Mouse (Mus musculus) fibroblast of lung, adult 2 months (primary cell): Measurements from ENCODE around the gene RPS10-NUDT3.

Source experiments
- DNase-seq: peaks from one replicate; pipeline ENCODE4 v3.0.0-alpha.2; 2011; ENCODE audit warnings: low read depth

Gene RPS10-NUDT3

DNA sequence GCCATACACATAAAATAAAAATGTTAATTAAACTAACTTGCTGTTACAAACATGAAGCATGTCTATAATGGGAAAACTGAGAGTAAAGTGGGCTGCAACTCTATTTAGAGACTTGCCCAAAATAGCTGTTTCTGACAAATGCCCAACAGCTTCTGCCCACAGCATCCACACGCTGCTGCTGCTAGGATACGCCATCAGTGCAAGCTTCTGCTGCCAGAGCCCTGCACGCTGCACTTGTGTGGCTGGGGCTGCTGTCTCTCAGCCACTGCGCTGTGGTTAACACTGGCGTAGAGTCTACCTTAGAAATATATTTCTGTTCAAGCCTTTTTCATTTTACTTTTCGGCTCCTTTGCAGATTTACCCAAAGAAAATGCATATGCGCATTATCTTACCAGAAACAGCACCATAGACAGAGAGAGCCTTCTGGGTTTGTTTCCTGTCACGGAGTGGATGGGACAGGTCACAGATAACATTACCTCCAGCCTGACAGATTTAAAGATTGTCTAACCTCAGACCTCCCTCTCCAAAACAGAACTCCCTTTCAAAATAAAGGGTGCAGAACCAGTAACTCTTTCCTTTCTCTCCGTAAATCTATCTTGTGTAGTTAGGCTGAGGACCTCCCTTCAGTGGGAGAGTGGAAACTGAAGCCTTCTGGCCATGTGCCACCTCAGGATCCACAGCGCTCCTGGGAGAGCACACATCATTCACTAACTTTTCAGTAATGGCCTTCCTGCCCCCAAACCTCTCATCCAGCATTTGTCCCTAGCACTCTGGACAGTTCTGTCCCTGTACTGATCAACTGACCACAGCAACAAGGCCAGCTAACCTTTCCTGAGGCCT, 24.1 kb downstream of the RPS10-NUDT3 start:
- no peak for DNase-seq

DNA sequence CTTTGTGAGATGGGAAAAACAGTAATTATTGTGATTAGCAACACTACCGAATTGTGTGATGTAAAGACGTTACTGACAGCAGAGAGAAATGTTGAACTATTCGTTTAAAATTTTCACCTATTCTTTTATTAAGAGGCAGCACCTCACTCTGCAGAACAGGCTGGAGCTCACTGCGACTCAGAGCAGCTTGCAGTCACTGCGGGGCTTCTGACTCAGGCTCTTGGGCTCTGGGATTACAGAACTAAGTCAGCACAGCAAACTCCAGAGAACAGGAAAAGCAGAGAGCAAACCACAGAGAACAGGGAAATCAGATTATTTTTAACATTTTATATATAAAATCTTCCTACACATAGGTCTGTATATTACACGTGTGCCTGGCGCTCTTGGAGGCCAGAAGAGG, 25.4 kb downstream of the RPS10-NUDT3 start:
- no peak for DNase-seq

DNA sequence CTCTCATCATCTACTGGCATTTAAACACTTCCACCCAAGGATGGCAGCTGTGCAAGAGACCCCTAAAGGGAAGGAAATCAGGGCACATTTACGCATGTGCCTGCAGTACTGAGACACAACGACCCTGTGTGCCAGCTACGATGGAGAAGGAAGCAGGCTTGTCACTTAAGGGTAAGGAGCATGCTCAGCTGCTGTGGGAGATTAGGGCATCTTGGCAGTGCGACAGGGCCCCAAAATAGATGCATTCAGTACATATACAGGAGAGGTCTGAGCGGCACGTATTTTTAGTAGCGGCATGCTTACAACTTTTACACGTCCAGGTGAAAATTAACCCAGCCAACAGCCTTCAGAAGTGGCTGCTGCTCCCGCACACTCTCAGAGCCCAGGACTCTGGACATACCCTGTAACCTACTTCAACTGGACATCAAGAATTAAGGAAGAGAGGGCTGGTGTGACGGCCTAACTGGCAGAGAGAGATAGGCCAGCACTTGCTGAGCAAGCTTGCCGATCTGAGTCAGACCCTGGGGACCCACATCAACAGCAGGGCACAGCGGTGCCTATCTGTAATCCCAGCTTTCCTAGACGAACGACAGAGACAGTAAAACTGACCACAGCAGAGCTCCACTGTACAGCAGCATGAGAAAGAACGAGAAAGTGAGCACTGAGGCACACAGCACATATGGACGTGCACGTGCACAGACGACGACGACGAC, 31.3 kb downstream of the RPS10-NUDT3 start:
- DNase-seq: no peak

DNA sequence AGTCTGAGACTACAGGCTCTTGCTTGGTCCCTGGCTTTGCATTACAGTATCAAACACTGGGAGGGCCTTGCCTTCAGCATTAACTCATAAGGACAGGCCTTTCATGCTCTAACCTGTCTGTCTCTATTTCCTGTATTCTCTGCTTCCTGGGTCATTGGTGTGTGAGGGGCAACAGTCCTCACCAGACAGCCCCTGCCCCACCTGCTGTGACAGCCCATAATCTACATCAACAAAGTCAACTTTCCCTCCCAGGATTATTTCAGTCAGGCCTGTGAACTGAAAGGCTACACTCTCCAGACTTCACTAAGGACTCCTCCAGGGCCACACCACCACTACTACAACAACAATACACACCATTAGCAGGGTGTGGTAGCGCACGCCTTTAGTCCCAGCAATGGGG, 32.0 kb downstream of the RPS10-NUDT3 start:
- DNase-seq: no peak

DNA sequence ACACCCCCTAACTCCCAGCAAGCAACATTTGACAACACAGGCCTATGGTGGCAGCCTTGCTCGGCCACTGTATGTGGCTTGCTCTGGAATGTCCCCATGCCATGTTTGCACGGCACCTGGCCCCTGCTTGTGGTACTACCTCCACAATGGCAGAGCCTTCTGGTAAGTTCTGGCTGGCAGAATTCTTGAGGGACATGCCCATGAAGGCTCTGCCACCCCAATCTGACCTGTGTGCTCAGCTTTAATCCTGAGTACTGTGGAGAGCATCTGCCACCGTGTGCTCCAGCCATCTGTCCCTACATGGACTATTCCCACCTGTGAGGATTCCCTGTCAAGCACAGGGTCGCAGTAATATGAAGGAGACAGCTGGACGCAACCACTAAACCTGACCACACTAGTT, 34.2 kb downstream of the RPS10-NUDT3 start:
- DNase-seq: no peak

DNA sequence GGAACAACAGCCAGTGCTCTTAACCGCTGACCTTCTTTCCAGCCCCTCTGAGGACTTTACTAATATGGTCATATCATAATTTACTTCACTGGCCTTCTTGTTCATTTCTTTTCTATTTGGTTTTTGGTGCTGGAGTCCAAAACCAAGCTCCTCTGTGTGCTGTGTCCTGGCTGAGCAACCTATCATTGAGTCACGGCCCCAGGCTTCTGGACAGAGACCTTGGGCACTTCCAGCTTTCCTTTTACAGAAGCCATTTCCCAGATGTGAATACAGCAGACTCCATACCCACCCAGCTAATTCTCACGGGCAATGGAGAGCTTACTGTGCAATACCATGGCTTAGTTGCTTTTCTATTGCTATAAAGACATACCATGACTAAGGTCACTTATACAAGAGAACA, 34.7 kb downstream of the RPS10-NUDT3 start:
- no peak for DNase-seq

DNA sequence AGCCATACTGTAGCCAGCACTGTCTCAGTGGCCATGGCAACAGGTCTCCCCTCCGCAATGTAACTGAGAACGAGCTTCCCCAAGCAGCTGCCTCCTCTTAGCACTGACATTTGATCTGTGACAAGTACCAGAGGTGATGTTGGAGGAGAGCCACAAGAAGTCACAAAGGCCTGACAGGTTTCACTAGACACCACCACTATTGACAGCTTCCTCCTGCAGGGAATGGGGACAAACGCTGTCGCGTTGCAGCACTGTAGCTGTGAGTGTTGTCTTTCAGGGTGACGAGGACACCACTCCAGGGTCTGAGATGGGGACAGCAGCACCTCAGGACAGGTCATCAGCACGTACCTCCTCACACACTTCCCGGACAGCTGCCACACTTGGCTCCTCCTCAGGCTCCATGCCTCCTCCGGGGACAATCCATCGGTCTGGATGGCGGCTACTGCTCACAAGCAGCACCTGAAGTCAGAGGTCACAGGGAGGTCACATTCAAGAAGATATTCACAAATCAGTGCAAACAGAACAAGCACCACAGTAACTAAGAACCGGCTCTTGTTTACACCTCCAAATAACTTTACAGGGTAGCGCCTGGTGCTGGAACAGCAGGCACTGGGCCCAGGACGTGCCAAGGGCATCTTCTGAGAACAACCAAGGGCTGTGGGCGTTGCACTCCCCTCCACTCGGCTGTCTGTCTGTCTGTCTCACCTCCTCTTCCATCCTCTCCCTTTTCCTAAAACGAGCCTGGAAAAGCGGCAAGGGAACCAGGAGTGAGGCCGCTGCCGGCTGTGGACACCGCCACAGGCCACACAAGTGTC, 38.4 kb downstream of the RPS10-NUDT3 start:
- DNase-seq: no peak

DNA sequence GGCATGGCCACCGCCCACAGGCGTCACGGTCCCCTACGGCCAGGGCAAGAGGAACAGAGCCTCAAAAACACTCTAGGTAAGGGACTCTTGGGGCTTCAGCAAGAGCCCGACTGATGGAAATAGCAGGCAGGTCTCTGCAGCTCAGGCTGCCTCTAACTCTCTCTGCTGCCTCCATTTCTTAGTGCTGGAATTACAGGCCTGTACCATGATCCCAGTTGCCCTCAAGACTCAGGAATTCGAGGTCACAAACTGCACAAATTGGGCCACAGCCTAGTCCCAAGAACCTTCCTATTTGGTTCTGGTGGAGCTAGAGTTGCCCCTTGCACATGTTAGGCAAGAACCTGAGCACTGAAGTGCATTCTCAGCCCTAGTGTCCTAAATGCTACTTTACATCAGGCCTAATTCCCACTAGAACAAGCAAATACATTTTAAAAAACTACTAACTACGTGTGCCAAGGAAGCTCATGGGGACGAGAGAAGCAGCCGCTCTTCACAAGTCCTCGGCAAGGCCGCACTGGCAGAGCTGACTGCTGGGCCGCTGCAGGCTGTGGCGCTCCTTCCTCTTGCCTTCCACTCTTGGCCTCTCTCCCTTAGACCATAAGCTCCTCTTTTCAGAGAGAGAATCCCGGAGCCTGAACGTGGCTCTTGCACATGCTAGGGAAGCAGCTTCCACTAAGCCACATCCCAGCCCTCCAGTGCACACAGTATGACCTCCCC, 39.2 kb downstream of the RPS10-NUDT3 start:
- DNase-seq: no peak

DNA sequence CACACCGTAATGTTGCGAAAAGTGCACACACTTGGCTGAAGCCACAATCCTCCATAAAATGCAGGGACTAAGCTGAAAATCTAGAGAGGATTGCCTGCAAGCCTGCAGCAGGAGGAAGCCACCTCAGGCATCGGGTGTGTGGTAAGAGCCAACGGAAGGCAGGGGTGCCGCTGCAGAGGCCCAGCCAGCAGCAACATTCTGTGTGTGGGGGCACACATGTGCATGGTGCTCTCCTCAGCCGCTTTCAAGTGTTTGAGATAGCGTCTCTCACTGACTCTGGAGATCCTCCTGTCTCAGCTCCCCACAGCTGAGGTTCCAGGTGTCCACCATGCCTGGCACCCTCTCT, 42.5 kb downstream of the RPS10-NUDT3 start:
- DNase-seq: no peak

DNA sequence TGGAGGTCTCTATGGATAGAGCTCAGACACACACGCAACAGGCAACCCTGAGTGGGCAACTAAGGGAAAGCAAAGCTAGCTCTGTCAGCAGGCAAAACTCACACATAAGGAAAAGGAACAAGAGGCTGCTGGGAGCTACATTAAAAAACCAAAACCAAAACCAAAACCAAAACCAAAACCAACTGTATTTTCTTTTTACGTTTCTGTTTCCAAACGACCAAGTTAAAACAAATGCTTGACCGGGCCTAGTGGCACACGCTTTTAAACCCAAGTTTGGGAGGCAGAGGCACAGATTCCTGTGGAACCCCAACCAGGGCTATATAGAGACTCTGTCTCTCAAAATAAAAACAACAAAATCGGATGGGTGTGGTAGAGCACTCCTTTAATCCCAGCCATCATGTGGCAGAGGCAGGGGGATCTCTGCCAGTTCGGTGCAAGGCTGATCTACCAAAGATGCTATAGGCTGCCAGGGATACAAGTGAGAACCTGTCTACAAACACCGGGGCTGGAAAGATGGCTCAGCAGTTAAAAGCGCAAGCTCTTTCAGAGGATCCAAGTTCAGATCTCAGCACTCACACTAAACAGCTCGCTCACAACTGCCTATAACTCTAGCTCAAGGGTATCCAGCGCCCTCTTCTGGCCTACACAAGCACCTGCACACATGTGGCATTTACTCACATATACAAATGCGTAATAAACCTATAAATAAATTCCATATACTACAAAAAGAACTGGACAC, 43.0 kb downstream of the RPS10-NUDT3 start:
- DNase-seq: no peak

DNA sequence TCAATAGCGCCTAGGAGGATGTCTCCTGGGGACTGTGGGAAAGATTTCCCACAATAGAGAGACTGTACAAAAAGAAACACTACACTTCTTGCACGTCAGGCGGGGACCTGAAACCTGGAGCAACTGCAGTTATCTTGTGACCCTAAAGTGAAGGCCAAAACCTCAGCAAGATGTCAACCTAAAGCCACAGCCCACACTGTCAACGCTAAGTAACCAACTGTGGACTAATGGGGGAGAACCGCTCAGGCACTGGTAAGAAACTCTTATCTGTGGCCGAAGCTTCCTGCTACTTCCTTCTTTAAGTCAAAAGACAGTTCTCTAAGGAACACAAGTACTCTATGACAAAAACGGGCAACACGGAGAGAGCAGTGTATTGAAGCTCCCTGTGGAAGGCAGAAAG, 46.8 kb downstream of the RPS10-NUDT3 start:
- no peak for DNase-seq

DNA sequence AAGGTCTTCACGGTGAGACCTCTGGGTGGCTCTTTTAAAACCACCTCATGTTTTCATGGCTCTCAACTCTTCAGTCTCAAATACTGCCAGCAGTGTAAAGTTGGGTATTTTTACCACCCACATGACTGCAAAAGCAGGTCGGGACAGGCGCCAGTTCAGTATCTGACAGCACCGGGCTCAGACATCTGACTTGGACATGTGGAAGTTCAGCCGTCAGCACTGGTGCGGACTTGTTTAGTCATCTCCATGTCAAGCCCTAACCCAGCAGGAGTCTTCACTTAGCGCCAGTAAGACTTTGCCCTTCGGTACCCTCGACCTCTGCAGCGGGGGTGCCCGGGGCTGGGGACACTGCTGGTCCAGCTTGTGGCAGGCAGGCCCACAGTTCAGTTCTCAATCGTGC, 47.8 kb downstream of the RPS10-NUDT3 start:
- DNase-seq: no peak

DNA sequence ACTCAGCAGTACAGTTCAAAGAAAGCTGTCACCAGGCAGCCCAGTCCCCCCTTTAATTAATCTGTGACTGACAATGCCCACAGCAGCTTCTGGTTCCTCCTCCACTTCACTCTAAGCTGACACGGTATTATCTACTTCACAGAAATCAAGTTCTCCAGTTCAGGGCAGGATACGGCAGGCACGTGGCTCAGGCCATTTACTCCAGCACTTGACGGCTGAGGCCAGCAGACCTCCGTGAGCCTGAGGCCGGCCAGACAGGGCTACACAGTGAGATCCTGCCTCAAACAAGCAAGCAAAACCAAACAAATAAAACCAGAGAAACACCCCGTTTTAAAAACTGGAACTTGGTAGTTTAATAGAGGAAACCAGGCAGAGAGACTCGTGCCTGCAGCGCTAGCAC, 48.4 kb downstream of the RPS10-NUDT3 start:
- no peak for DNase-seq

DNA sequence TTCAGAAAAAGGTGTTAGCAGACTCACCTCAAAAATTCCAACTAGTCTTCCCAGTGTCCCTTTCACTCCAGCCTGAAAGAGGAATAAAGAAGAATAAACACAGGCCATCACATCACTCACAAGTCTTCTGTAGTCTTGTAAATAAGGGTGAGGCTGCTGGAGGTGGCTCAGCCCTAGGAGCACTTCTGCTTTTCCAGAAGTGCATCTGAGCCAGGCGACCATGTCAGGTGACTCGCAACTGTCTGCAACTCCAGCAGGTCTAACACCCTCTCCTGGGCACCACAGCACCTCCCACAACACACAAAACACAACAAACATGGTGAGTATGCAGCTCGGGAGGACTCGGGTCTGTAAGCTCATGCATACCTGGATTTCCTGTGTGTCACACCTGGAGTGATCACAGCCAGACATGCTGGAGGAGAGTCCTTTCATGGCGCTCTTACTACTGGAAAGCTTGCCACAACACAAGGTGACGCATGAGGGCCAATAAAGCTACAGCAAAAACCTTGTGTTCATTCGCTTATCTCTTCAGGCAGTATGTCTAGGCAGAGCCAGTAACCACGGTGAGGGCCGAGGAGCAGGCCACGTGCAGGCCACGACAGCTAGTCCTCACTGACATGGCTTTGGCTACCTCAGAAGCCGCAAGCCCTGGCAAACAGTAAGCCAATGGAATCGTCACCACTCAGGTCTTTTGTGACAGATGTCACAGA, 51.7 kb downstream of the RPS10-NUDT3 start:
- DNase-seq: no peak

DNA sequence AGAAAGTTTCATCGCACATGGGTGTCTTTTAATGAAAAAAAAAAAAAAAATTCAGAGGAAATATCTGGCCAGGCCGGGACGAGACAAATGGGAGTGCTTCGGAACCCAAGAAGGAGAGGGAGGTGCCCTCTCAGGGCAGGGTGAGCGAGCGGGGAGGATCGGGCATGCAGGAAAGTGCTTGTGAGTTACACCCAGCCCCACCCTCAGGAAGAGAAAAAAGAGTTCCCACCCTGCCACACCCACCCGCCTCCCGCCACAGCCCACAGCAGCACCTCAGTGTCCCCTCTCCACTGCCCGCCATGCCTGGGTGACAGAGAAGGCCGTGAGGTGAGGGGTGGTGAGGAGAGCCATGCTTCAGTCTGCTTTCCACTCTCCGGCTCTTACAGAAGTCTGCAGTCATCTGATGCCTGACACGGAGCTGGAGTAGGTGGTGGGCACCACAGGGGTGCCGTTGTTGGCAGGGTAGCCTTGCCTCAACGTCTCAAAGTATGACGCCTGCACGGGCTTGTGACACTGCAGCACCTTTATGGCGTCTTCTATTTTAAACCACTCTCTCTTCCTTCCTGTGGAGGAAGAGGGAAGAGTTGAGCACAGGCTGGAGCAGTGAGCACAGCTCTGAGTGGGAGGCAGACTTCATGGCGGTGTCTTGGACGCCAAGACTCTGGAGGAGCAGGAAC, 54.5 kb downstream of the RPS10-NUDT3 start:
- DNase-seq: no peak

DNA sequence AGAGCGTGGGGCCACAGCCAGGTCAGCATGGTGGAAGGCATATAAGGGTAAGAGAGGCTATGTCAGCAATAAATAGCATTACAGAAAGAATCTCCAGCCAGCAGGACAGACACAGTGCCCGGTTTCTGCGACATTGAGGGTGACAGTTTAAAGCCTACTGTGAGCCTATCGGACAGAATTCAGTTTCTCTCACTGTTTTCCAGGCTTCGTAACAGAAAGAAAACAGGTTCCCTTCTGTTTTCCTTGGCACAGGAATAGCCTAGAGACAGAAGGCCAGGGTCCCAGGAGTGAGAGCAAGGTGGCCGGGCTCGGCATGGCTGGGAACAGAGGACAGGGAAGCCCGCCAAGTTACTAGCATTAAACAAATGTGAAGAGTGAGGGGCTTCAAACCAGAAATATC, 55.2 kb downstream of the RPS10-NUDT3 start:
- no peak for DNase-seq

DNA sequence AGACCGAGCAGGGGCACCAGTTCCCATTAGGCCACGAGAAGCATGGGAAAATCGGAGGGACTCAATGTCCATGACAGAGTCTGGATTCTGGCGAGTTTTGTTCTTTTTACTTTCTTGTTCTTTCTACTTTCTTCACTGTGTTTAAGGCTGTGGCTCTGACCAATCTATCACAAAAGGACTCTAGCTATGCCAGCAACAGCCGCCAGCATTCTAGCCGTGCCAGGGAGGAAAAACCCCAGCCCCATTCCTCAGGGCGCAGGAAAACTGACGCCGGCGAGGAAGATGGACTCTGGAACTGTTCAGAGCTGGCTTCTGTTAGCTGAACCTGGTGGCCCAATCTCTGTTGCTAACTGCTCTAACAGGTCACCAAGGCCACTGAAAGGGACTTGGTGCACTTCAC, 56.5 kb downstream of the RPS10-NUDT3 start:
- DNase-seq: no peak

DNA sequence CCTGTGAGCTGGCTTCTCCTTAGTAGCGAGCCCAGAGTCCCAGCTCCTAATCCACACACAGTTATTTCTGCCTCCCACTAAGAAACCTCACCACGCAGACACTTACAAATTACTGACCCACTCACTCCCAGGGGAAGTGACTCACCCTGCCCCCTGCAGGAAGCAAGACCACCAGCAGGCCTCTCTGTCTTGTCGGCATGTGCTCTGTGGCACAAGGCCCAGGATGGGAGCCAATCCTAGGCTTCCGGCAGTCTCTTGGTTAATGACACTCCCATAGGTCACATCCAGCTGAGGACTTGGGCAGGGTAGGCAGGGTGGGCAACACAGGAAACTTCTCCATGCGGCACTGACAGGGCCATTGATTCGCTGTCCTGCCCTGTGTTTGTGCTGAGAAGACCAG, 57.6 kb downstream of the RPS10-NUDT3 start:
- no peak for DNase-seq

DNA sequence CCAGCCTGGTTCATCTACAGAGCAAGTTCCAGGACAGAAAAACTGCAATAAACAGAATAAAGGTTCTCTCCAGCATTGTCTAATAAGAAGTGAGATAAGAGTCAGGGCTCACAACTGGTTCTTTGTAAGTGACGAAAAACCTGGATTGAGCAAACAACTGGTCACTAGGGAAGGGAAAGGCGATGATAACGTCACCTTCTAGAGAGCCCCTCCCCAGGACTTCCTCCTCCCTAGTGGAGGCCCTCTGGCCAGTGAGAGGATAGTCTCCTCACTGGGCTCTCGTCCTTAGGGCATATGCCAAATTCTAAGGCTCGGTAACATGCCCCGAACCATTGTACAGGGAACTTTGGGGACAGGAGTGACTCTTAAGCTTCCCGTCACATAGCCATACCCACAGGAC, 59.0 kb downstream of the RPS10-NUDT3 start:
- DNase-seq: no peak

DNA sequence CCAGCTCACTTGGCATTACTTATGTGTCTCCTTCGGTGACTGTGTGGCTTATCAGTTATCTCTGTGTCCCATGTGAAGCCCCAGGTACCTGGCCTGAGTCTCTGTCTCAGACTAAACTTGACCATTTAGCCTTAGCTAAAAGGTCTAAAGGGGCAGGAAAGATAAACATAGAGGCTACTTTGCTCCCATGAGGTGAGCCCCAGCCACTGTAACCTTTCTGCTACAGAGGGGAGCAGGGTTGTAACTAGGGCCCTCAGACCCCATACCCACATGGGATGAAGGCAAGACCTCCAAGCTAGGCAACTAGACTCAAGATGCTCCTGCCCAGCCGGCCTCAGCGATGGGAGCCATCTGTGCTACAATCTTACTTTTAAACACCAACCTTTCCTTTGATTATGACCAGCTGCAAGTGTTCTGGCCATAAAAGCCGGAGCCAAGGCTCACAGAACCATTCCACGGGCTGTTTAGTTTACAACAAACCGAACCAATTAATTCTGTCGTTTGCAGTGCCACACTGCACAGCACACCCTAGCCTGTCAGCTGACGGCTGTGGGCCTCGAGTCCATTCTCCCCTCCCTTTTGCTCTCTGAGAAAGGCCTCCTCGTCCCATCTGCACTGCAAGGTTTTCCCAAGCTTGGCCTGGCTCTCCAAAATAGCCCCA, 59.8 kb downstream of the RPS10-NUDT3 start:
- DNase-seq: no peak
